Mouse (Mus musculus): Measurements from ENCODE around the gene Nptn. TPM values are rescaled to one million over a fixed set of nuclear protein-coding genes. Genes with fewer than 3 reads are reported as not detected.
"Not testable (repeated sequence)": the region's sequence is repeated elsewhere in the genome, so short reads cannot be mapped to it uniquely, and the experiment has no call there.

The Nptn gene
- polyA plus RNA-seq, 1 experiment from 2014 or later: 130 TPM

- H3K9me3 ChIP-seq (ENCODE audit: control insufficient read depth, low read length): no peaks in the 10 kb centered on the region
- no peak overlapping the region for H3K4me2 ChIP-seq (replicated peaks; ENCODE audit: low read depth)
- no peaks in the 10 kb centered on the region for H3K27me3 ChIP-seq (ENCODE audit: control insufficient read depth, insufficient read depth, low read length)
- ATAC-seq (ENCODE audit: low FRiP score, low TSS enrichment) (no peak), DNase-seq (ENCODE audit: low spot score) (no peak)
- H3K9ac ChIP-seq (ENCODE audit: low read length): no peak overlapping the region
- H3K4me1 ChIP-seq (replicated peaks; ENCODE audit: control insufficient read depth, insufficient read depth): no peaks in the 10 kb centered on the region
- 86% methylated on average over 1 of the region's 1 CpGs for WGBS
- H3K27ac ChIP-seq (replicated peaks): no peak overlapping the region
- no peak overlapping the region for H3K4me3 ChIP-seq (ENCODE audit: low read depth, low read length)
- no peaks in the 10 kb centered on the region for H3K36me3 ChIP-seq (ENCODE audit: control insufficient read depth, insufficient read depth, low read length)
- TF ChIP-seq CTCF (IDR thresholded peaks at IDR 0.05; ENCODE audit: low read depth): no peak
- no peak for TF ChIP-seq EP300 (optimal IDR thresholded peaks at IDR 0.05)
Observed at GRCm38 (mm10) chr9:58571001-58571400, 11.0 kb upstream of the Nptn start.

GRCm38 (mm10) chr9:58578669-58579068 is 3.4 kb upstream of the Nptn start:
- H3K36me3 ChIP-seq (ENCODE audit: control insufficient read depth, insufficient read depth, low read length): no peaks in the 10 kb centered on the region
- no peaks in the 10 kb centered on the region for H3K9me3 ChIP-seq (ENCODE audit: control insufficient read depth, low read length)
- peak; percentile 85 for DNase-seq (ENCODE audit: low spot score)
- 11% methylated on average over 3 of the region's 3 CpGs for WGBS
- H3K4me1 ChIP-seq (replicated peaks; ENCODE audit: control insufficient read depth, insufficient read depth): no peaks in the 10 kb centered on the region
- H3K4me3 ChIP-seq (ENCODE audit: low read depth, low read length): no peak overlapping the region
- no peaks in the 10 kb centered on the region for H3K27me3 ChIP-seq (ENCODE audit: control insufficient read depth, insufficient read depth, low read length)
- ATAC-seq (ENCODE audit: low FRiP score, low TSS enrichment): no peak
- no peak overlapping the region for H3K9ac ChIP-seq (ENCODE audit: low read length)
- no peak overlapping the region for H3K27ac ChIP-seq (replicated peaks)
- TF ChIP-seq CTCF (IDR thresholded peaks at IDR 0.05; ENCODE audit: low read depth) (peak; percentile 99), EP300 (optimal IDR thresholded peaks at IDR 0.05) (no peak)
- no peak overlapping the region for H3K4me2 ChIP-seq (replicated peaks; ENCODE audit: low read depth)

- H3K9me3 ChIP-seq (ENCODE audit: control insufficient read depth, low read length); ATAC-seq (ENCODE audit: low FRiP score, low TSS enrichment); H3K4me3 ChIP-seq (ENCODE audit: low read depth, low read length); DNase-seq (ENCODE audit: low spot score); H3K36me3 ChIP-seq (ENCODE audit: control insufficient read depth, insufficient read depth, low read length); H3K27me3 ChIP-seq (ENCODE audit: control insufficient read depth, insufficient read depth, low read length); H3K9ac ChIP-seq (ENCODE audit: low read length); H3K4me1 ChIP-seq (replicated peaks; ENCODE audit: control insufficient read depth, insufficient read depth); H3K4me2 ChIP-seq (replicated peaks; ENCODE audit: low read depth): not testable (repeated sequence)
- peak overlapping the region; percentile 94; the same call in 1 of the 2 replicates for H3K27ac ChIP-seq (replicated peaks)
- 67% methylated on average over 10 of the region's 10 CpGs for WGBS
- peak; percentile 37 for TF ChIP-seq CTCF (IDR thresholded peaks at IDR 0.05; ENCODE audit: low read depth)
Observed at GRCm38 (mm10) chr9:58580453-58581195, 1.4 kb upstream of the Nptn start.

DNA sequence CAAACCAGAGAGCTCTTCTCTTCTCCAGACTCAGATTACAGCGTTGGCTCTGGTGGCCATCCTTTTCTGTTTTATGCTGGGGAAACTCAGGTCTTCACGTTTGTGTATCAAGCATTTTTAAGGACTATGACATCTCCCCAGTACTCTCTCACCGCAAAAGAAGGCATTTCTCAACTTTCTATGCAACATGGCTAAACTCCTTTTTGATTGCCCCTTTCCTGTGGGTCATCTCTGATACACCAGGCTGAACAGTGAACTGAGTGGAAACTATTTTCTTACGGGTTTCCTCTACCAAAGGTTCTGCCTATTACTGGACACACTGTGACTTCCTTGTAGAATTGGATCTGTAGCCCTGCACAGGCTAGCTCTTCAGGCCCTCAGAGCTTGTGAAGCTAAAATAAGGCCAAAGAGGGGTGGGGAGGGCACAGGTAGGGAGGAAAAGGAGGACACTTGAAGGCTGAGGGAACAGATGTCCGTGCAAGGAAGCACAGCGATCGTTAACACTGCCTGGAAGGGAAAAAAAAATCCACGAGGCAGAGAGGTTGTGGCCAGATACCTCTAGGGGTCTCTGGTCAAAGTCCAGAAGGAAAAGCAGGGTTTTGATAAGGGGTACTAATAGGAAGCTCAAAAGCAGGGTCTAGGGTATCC is 633 bp upstream of the Nptn start:
- TF ChIP-seq EP300 (optimal IDR thresholded peaks at IDR 0.05) (no peak), CTCF (IDR thresholded peaks at IDR 0.05; ENCODE audit: low read depth) (peak; percentile 30; the same call in 1 of the 2 replicates)
- peak overlapping the region; percentile 38 for H3K9ac ChIP-seq (ENCODE audit: low read length)
- WGBS: 18% methylated on average over 8 of the region's 8 CpGs
- H3K27ac ChIP-seq (replicated peaks): peak overlapping the region; percentile 94
- peak overlapping the region; percentile 34 for H3K4me3 ChIP-seq (ENCODE audit: low read depth, low read length)
- no peaks in the 10 kb centered on the region for H3K4me1 ChIP-seq (replicated peaks; ENCODE audit: control insufficient read depth, insufficient read depth)
- no peaks in the 10 kb centered on the region for H3K36me3 ChIP-seq (ENCODE audit: control insufficient read depth, insufficient read depth, low read length)
- H3K27me3 ChIP-seq (ENCODE audit: control insufficient read depth, insufficient read depth, low read length): no peaks in the 10 kb centered on the region
- H3K4me2 ChIP-seq (replicated peaks; ENCODE audit: low read depth): peak overlapping the region; percentile 50
- ATAC-seq (ENCODE audit: low FRiP score, low TSS enrichment) (peak; percentile 8), DNase-seq (ENCODE audit: low spot score) (no peak)
- H3K9me3 ChIP-seq (ENCODE audit: control insufficient read depth, low read length): no peaks in the 10 kb centered on the region

DNA sequence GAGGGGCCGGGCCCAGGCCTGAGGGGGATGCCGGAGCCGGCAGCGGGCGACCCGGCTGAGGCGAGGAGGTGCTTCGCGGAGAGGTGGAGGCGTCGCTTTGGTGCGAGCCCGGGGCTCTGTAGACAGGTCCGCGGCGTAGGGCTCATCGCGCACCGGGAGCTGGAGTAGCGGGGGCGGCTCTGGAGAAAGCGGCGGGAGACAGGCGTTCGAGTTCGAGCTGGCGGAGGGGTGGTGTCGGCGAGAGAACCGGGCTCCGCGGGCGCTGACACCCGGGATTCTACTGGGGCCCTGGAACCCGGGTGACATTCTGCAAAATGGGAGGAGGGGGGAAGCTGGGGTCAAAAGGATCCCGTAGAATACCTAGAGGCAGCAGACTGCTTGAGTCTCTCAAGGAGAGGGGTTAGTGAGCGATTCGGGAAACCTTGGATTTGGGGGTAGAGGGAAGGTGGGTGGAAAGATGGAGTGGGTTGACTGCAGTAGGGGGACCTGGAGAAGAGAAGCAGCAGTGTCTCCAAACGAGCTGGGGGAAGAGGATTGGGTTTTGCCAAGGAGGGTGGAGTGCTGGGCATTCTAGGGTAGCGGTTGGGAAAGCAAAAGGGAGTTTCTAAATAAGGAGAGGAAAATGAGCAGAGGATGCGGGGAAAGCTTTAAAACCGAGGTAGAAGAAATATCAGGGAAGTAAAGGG is 684 bp downstream of the Nptn start:
- no peak for DNase-seq (ENCODE audit: low spot score)

More for the DNA sequence above, 684 bp downstream of the Nptn start:
- Histone ChIP-seq H3K4me2 (replicated peaks; ENCODE audit: low read depth) (peak overlapping the region; percentile 60), H3K4me3 (ENCODE audit: low read depth, low read length) (peak overlapping the region; percentile 81), H3K4me1 (replicated peaks; ENCODE audit: control insufficient read depth, insufficient read depth) (no peaks in the 10 kb centered on the region), H3K9me3 (ENCODE audit: control insufficient read depth, low read length) (no peaks in the 10 kb centered on the region), H3K9ac (ENCODE audit: low read length) (peak overlapping the region; percentile 98), H3K27me3 (ENCODE audit: control insufficient read depth, insufficient read depth, low read length) (no peaks in the 10 kb centered on the region), H3K27ac (replicated peaks) (peak overlapping the region; percentile 95), H3K36me3 (ENCODE audit: control insufficient read depth, insufficient read depth, low read length) (no peaks in the 10 kb centered on the region)
- under 1% methylated on average over 41 of the region's 42 CpGs for WGBS
- ATAC-seq (ENCODE audit: low FRiP score, low TSS enrichment): peak; percentile 49
- TF ChIP-seq CTCF (IDR thresholded peaks at IDR 0.05; ENCODE audit: low read depth) (no peak), EP300 (optimal IDR thresholded peaks at IDR 0.05) (no peak)

All from stomach, postnatal 0 days (tissue).